In genomic region chr7:118358977-118359376, GRCm38 (mm10) we compare ENCODE assay signal across 20 mouse cellular contexts.
DNase-seq lines count a peak whose midpoint lies in the region; ATAC-seq and TF ChIP-seq lines count a peak whose summit lies in the region.
"Had no signal": no experiment of that assay in that cellular context is flagged by ENCODE, and none has a peak within 500 bp of the region (broad histone marks: within the 10 kb centered on the region; RNA-seq: fewer than 3 reads in every experiment).

No protein-coding gene starts in this region.

- no peaks in the 10 kb centered on the region for H3K9me3 ChIP-seq in lung, postnatal 0 days (ENCODE audit: low read length)
- H3K9me3 ChIP-seq: hindbrain, embryonic 13.5 days; kidney, embryonic 15.5 days; limb, embryonic 12.5 days; megakaryocyte, embryonic 14.5 days; stomach, embryonic 15.5 days had no signal

- H3K4me2 ChIP-seq in lung, postnatal 0 days (replicated peaks; ENCODE audit: low read depth, low read length), result no peak overlapping the region
- H3K4me2 ChIP-seq: heart, embryonic 11.5 days; hindbrain, embryonic 13.5 days; kidney, embryonic 15.5 days; limb, embryonic 12.5 days; stomach, embryonic 15.5 days had no signal

- H3K36me3 ChIP-seq in lung, postnatal 0 days (ENCODE audit: insufficient read depth, low read length), result no peaks in the 10 kb centered on the region
- H3K36me3 ChIP-seq in thymus, adult 2 months (ENCODE audit: control insufficient read depth, insufficient read depth, low read length), result no peaks in the 10 kb centered on the region
- H3K36me3 ChIP-seq: hindbrain, embryonic 13.5 days; kidney, embryonic 15.5 days; limb, embryonic 12.5 days; stomach, embryonic 15.5 days had no signal

- 43% methylated on average over 3 of the region's 3 CpGs for WGBS in lung, postnatal 0 days
- 51% methylated on average over 3 of the region's 3 CpGs for WGBS in thymus, adult 2 months

- ATAC-seq in lung, postnatal 0 days, result no peak
- ATAC-seq: forebrain, postnatal 0 days had no signal

- H3K27ac ChIP-seq in lung, postnatal 0 days (ENCODE audit: low read length), result no peak overlapping the region
- H3K27ac ChIP-seq in thymus, adult 2 months (ENCODE audit: control insufficient read depth, insufficient read depth, low read length), result no peak overlapping the region
- H3K27ac ChIP-seq: hindbrain, embryonic 13.5 days; kidney, embryonic 15.5 days; limb, embryonic 12.5 days; stomach, embryonic 15.5 days had no signal

- H3K4me3 ChIP-seq in lung, postnatal 0 days (ENCODE audit: low read depth, low read length), result no peak overlapping the region
- no peak overlapping the region for H3K4me3 ChIP-seq in thymus, adult 2 months (ENCODE audit: control insufficient read depth, insufficient read depth, low read length)
- H3K4me3 ChIP-seq: hindbrain, embryonic 13.5 days; kidney, embryonic 15.5 days; limb, embryonic 12.5 days; megakaryocyte, embryonic 14.5 days; myocyte; stomach, embryonic 15.5 days had no signal

- H3K4me1 ChIP-seq in lung, postnatal 0 days (ENCODE audit: insufficient read depth, low read depth, low read length), result no peaks in the 10 kb centered on the region
- no peaks in the 10 kb centered on the region for H3K4me1 ChIP-seq in thymus, adult 2 months (replicated peaks; ENCODE audit: control insufficient read depth, insufficient read depth, low read length)
- H3K4me1 ChIP-seq: hindbrain, embryonic 13.5 days; megakaryocyte, embryonic 14.5 days; stomach, embryonic 15.5 days had no signal

- TF ChIP-seq EP300 in lung, postnatal 0 days (IDR thresholded peaks at IDR 0.05), result no peak

- DNase-seq in adrenal gland, postnatal 14 days, result peak; percentile 20
- no peak for DNase-seq in adrenal gland, adult 18-20 months (ENCODE audit: low spot score in 2 of 2)
- DNase-seq in lung, postnatal 0 days (ENCODE audit: low spot score), result peak; percentile 14
- no peak for DNase-seq in lung, adult 18-20 months
- peak; percentile 30 for DNase-seq in embryo, embryonic 11.5 days (ENCODE audit: low read depth, low spot score)
- DNase-seq in mesoderm, embryonic 11.5 days (ENCODE audit: low read depth, low spot score), result peak; percentile 51
- no peak for DNase-seq in thymus, adult 2 months
- DNase-seq in cerebellum, adult 9-11 months, result no peak
- DNase-seq: adrenal gland, postnatal 25 days; cerebellum, postnatal 36 days; forebrain, postnatal 0 days; gastrocnemius, postnatal 14 days; layer of hippocampus, postnatal 36 days had no signal

- no peak for TF ChIP-seq POLR2A in thymus, adult 2 months (IDR thresholded peaks at IDR 0.05; ENCODE audit: control insufficient read depth, extremely low read depth, insufficient read depth, low read length, poor library complexity)

- no peaks in the 10 kb centered on the region for H3K27me3 ChIP-seq in lung, postnatal 0 days (replicated peaks; ENCODE audit: insufficient read depth, low read length)
- no peaks in the 10 kb centered on the region for H3K27me3 ChIP-seq in thymus, adult 2 months (ENCODE audit: control insufficient read depth, insufficient read depth, low read length)
- H3K27me3 ChIP-seq: hindbrain, embryonic 13.5 days; kidney, embryonic 15.5 days; limb, embryonic 12.5 days; megakaryocyte, embryonic 14.5 days; stomach, embryonic 15.5 days had no signal

- no peak overlapping the region for H3K9ac ChIP-seq in lung, postnatal 0 days (replicated peaks; ENCODE audit: low read depth)
- H3K9ac ChIP-seq: forebrain, postnatal 0 days; hindbrain, embryonic 13.5 days; kidney, embryonic 15.5 days; limb, embryonic 12.5 days; stomach, embryonic 15.5 days had no signal

- no peak for TF ChIP-seq CTCF in lung, postnatal 0 days (IDR thresholded peaks at IDR 0.05)
- no peak for TF ChIP-seq CTCF in thymus, adult 2 months (IDR thresholded peaks at IDR 0.05; ENCODE audit: borderline replicate concordance, control insufficient read depth, extremely low read depth, insufficient read depth, low read length, poor library complexity)

Comparison
In these comparisons a context has a peak if more than half of its experiments do, and no peak if none do; other contexts are left out.
1. DNase-seq: peak in adrenal gland, postnatal 14 days (single experiment), lung, postnatal 0 days (single experiment), embryo, embryonic 11.5 days (single experiment) and mesoderm, embryonic 11.5 days (single experiment); none in adrenal gland, adult 18-20 months (0 of 2), lung, adult 18-20 months (0 of 2), thymus, adult 2 months (single experiment) and cerebellum, adult 9-11 months (single experiment).